Mouse (Mus musculus): ENCODE results near the gene Creg1. TPM values are rescaled to one million over a fixed set of nuclear protein-coding genes. Genes with fewer than 3 reads are reported as not detected.

The Creg1 gene
- total RNA-seq, 2 experiments from 2014 or later: 49.6 to 62.8 TPM

DNA sequence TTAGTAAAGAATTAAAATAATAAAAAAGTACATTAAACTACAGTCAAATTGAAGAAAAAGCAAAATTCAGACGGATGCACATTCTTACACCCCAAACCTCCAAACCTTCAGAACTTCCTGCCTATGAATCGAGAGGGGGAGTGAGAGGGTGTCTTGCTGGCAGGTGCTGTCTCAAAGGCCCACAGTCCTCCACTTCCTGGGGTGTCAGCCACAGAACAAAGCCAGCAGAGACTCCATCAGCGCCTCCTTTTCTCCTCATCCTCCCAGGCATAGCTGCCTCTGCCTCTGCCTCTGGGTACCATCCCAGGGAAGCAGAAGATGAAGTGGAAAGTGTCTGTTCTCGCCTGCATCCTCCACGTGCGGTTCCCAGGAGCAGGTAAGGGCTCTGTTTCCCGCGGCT is 25.0 kb downstream of the Creg1 start, which contains the start of gene Cd247:
Gene Cd247 (plus strand): TSS at position 171 of the 400 bp plus-strand sequence.
- DNase-seq: no peak

GRCm38 (mm10) chr1:165789066-165789660 is 25.6 kb downstream of the Creg1 start:
- no peak for DNase-seq

DNA sequence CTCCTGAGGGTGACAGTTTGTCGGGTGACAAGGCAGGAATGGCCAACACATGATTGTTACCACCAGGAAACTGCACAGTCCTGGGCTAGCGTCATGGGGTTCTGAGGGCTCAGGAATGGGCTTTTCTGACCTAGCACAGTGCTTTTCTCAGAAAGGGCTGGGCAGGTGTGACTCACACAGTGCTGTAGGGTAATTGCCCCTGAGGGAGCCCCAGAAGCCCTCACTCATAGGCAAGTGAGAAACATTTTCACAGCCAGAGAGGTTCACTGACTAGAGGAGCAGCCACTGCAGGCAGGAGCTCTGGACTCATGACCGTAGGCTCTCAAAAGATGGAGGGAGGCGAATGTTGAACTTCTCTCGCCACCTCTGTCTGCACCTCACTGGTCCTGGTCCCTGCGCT is 26.4 kb downstream of the Creg1 start:
- no peak for DNase-seq

- DNase-seq: no peak
These were observed 27.1 kb downstream of the Creg1 start for GRCm38 (mm10) chr1:165790461-165791210.

DNA sequence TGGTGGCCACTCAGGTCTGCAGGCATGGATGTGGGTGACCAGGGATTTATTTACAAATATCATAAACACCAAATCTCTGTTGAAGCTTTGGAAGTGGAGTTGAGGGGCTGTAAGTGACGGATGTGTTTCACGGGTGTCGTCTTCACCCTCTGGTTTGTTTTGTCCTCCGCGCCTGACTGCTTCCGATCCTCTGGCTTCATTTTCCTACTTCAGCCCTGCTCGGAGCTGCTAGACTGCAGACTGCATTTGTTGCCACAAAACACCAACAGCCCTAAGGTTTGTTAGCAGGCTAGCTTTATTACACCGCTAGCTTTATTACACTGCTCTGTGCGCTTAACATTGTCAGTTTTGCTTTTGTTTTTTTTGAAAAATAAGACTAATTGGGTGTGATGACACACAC is 27.9 kb downstream of the Creg1 start:
- DNase-seq: no peak

DNA sequence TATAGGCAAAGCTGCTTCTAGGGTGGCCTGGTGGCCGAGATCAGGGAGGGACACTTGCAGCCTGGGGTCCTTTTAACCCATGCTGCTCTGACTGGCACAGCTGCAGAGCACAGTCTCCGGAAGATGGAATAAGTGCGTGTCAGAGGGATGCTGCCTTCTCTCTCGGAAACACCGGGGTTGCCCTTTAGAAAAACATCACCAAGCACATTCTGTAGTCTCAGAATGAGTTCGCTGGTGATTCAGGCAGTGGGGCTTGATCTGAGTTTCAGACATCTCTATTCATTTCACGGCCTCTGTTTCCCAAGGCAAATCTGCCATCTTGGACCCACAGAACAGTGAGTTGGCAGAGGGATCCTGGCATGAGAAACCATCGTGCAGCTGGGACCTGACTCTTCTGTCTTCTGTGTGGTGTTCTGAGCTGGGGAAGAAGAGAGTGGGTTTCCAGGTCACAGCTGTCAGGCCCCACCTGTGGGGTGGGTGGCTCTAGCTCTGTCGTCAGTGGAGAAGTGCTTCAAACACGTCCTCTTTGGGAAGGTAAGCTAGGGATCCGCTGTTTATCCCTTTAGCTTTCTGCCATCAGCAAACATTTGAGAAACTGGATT is 38.3 kb downstream of the Creg1 start:
- DNase-seq: no peak

DNA sequence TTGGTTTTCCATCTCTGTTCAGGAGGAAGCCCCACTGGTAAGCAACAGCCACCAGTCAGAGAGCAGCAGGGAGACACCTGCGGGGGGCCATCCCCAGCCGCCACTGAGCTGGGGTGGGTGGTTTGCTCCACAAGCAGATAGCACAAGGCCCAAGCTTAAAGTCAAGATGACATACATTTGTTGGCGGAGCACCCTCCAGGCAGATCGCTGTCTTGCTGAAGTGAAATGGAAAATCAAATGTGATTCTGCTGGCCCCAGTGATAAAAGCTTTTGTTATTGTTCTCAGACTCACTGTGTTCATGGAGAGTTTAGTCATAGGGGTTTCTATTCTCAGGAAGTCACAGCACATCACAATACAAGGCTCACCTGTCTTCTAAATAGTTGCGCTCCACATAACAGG is 39.6 kb downstream of the Creg1 start:
- DNase-seq: no peak

DNA sequence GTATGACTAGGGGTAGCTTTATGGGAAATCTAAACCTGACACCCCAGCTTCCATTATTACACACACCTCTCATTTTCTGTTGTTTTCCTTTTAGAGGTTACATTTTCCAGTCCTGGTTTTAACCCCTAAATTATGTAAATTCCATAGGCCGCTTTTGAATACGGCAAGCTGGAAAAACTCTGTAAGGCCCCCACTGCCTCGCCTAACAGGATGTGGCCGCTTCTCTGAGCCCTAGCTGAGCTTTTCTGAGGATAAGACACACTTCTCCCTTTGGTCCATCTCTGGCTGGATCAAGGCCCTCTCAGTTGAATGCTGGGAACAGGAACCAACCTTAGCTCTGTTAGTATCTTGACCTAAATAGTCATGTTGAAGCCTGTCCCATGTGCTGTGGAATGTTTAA is 40.6 kb downstream of the Creg1 start:
- DNase-seq: no peak

DNA sequence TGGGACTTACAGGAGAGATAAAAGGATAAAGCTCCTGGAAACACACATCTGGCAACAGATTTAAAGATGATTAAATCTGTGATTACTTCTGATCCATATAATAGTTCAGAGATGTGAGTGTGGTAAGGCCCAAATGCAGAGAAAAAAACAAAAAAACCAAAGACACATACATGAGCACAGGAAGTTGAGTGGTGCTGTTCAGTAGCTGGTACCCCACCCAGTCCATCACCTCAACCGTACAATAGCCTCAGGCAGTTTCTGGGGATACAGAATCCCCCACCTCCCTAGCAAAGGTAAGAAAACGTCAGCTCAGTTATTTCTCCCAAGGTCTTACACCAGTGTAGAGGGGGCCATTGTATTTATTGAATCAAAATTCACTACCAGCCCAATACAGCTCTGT is 47.1 kb downstream of the Creg1 start:
- no peak for DNase-seq

- DNase-seq: no peak
These were observed 47.6 kb downstream of the Creg1 start for GRCm38 (mm10) chr1:165811170-165811569.

DNA sequence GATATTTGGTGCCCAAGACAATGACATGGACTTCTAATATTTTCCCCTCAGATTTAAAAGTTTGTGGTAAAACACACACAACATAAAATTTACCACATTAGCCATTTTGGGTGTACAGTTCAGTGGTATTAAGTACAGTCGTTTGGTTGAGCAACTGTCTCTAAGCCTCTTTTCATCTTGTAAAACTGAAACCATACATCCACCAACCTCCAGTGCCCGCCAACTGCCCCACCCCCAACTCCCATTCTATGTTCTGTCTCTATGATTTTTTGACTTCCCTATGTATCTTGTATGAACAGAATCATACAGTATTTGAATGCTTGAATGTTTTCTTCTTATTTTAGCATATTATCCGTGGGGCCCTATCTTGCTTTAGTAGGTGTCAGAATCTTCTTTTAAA is 49.2 kb downstream of the Creg1 start:
- no peak for DNase-seq

DNA sequence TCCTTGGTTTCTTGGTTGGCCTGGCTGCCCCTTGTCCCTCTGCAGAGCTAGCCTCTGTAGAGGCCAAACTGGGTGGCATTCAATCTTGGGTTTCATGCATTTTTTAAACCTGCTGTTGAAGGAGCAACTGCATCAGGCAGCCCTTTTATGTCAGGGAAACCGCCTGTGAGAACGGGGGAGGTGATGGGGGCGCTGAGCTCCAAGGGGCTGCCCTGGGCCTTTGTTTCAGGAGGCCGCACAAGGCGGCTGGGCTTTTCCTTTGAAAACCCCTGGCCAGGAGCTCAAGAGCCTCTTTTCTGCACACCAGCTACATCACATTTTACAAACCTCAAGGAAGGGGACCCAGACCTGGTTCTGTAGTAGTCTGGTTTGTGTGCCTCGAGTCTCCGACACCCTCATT is 50.6 kb downstream of the Creg1 start:
- no peak for DNase-seq

DNA sequence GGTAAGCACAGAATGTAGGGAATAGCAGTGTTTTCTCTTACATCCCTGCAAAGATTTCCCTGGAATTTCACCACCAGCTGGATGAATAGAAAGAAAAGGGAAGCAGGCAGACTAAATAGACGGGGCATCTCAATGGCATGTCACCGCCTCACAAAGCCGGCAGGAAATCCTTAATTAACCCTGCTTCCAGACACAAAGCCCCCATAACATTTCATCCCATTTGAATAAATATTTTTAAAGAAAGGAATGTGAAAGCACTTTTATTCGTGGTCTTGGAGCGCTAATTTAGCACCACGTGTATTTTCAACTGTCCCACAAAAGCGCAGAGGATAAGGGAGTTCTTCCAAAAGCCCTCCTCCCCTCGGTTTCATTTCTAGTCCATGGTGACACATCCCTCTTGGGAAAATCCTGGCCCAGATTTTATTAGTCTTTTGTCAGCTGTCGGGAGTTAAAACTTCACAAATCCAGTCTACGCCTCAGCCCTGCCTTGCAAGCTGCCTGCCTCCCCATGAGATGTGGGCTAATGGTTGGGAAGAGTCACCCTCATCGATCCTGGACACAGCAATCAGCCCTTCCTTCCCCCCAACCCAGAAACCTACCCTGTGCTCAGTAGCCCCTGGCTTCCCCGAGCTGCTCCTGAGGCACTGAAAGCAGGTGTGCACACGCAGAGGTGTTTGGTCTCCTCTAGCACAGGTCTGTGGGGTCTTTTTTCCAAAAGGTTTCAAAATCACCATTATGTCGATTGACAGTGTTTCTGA is 51.2 kb downstream of the Creg1 start:
- DNase-seq: no peak

DNA sequence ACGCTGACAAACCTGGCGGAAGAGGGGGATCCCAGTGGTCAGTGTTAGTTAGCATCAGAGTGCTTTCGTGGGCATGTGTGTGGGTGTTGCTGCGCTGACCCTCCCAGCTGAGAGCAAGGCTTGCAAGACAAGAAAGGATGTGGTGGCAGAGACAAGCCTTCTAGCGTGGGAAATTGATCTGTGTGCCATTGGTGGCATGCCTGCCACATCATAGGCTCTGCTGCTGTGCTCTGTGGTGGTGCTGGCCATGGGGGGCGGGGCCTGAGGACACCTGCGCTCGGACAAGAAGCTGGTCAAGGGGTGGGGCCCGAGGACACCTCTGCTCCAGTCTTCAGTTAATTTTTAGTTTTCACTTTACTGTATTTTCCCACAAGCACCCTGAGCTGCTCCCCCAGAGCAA is 52.8 kb downstream of the Creg1 start:
- DNase-seq: no peak

DNA sequence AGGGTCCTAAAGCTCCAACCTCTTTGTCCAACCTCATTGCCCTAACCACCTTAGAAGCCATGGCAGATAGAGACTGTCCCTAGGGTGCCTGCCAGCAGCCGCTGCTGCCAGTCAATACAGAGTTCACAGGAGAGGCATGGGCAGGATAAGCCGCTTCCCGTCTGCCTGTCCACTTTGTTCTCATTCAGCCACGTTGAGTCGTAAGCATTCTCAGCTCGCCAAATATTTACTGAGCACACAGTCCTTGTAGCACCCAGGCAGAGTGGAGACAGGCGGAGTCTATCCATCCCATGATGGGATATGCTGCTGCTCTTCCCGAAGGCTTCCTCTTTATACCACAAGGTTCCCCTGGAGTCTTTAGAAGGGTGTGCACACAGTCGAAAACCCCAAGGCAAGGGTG is 53.7 kb downstream of the Creg1 start:
- no peak for DNase-seq

DNA sequence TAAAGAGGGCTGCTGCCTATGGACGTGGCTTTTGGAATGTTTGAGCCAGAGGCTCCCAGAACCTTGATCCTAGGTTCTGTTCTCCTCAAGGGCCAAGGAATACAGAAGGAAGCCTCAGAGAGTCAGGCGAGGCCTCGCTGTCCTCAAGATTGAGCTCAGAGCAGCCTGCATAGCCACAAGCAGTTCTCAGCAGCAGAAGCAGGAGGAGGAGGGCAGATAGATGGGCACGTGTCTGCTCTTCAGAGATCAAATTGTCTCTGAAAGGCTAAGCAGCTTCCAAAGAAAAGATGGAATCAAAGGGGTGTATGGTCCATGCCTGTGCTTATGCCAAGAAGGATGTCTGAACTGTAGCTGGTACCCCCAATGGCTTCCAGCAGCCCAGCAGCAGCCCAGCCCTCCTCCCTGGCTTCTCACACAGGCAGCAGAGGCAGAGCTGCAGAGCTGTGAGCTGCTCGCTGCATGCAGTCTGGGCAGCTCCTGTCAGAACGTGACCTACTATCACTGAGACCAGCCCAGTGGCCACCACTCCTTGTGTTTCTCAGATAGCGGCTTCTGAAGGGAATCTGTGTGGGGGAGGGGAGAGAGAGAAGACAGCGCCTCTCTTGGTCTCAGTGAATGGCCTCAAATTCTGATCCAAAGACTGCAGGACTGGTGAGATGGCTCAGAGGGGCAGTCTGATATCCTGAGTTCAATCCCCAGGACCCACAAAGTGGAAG is 54.8 kb downstream of the Creg1 start:
- DNase-seq: no peak

GRCm38 (mm10) chr1:165819147-165819546 is 55.6 kb downstream of the Creg1 start:
- no peak for DNase-seq

DNA sequence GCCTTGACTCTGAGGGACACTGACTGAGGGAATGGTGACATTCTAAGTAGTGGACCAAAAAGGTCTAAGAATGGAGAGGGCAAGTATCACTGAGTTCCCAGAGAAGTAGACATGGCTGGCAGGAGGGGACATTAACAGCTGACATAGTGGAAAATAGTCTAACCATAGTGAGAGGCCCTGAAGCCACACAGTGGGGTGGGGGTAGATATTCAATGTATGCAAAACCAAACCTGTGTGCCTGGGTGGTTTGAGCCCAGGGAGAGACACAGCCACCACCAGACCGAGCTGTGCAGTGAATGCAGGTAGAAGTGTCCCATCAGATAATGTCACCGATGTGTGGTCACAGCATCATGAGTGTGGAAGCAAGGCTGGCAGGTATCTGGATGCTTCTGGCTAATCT is 58.5 kb downstream of the Creg1 start:
- DNase-seq: no peak
